Mouse (Mus musculus) cerebellum, adult 9-10 months (tissue): ENCODE measurements around the gene Arhgef2.
A peak's percentile ranks its signal among the peaks of the same experiment; 100 is the strongest.
"Not testable (repeated sequence)": the region's sequence is repeated elsewhere in the genome, so short reads cannot be mapped to it uniquely, and the experiment has no call there.

Experiments
- DNase-seq: peaks from one replicate; pipeline ENCODE4 v3.0.0; 2022

The Arhgef2 gene

DNA sequence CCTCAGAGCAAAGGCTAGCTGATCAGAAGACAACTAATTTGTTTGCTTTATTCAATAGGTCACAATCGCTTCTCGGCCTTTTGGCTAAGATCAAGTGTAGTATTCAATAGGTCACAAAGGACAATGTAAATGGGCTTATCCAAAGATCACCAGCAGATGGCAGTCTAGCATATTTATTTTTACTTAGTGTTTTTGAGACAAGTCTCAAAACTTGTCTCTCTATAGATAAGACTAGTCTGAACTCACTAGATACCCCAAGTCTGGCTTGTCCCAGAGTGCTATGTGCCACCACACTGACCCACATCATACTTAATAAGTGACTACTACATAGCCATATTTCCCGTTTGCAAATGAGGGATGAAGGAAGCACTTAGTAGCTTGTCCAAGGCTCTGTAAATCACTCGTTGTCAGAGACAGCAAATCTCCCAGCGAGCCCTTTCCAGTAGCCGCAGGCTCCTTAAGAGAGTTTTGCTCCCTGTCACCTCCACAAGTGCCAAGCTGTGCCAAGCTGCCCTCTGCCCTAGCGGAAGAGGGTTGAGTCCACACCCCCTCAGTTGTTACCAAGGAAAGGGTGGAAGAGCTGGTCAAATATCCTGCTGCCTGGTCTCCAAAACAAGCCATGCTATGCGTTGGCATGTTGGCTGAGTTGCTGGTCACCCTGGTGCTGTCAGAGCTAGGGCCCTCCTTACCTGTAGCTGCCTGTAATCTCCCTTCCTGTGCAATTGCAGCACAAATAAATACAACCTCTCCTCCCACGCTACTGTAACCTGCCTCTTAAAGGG is 13.6 kb upstream of the Arhgef2 start:
- peak; percentile 77 for DNase-seq

DNA sequence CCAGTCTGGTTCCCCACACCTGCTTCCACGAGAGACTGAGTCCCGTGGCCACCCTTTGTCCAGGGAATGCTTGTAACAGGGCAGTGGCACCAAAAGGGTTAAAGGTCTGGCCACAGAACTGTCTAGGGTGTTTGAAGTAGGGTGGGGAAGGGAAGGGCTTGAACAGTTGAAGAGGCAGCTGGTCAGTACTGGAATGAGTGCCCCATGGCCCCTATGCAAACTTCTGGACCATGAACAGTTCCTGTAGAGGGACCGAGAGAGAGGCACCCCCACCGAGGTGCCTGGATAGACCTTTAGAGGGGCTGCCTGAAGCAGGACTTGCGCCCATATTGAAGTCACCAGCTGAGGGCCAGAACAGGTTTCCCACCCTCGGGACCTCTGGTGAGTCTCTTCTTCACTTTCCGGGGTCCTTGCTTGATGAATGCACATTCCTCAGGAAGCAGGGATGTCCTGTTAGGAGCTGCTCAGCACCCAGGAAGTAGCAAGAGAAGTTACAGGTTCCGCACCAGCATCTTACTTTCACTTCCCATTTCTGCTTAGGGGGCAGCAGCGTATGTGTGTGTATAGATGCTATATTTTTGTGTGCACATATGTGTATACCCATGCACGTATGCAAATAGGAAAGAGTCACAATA is 12.7 kb upstream of the Arhgef2 start:
- no peak for DNase-seq

DNA sequence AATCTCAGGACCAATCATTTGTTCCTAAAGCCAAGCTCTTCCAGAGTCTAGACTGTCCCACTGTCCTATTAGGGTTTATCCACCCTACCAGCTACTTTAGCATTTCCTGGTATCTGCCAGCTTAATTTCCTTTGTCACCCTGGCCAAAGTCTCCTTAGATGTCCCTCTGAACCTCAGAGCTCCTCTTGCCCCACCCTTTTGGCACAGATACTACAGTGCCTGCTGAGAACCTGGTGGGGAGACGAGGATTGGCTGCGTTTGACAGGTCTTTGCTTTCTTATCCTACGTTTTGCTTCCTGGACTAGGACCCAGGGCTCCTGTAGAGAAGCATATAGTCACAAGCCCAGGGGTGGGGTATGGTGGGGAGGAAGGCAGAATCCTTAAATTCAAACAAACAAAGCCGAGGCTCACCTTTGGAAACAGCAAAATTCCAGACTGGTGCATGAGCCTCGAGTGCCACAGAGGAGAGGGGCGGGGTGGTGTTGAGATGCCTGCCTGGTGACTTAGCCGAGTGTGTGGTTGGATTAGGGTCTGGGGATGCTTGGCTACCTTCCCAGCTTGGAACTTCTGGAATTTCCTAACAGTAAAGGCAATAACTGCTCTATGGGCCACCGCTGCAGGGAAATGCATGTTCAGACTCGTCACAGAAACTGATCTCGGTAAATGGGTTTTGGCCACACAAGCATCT is 11.7 kb upstream of the Arhgef2 start:
- DNase-seq: no peak

DNA sequence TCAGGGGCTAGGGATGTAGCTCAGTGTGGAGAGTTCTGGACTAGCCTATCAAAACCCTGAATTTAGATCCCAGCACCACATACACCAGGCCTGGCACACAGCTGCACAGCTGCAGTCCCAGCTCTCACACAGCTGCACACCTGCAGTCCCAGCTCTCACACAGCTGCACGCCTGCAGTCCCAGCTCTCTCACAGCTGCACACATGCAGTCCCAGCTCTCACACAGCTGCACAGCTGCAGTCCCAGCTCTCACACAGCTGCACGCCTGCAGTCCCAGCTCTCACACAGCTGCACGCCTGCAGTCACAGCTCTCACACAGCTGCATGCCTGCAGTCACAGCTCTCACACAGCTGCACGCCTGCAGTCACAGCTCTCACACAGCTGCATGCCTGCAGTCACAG is 9.2 kb upstream of the Arhgef2 start:
- DNase-seq: not testable (repeated sequence)

DNA sequence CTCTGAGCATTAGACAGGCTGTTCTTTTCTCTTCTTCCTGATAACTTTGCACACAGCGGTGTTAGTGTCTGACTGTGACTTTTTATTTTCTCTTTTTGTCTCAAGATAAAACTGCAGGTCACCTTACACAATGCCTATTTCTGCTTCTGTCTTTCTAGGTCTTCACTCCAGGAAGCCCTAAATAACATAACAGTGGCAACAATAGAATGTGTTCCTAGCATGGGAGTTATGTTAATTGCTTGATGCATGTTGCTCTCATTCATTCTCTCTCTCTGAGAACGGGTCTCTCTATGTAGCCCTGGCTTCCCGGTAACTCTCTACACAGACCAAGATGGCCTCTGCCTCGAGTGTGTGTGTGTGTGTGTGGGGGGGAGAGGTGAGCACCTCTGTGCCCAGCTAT is 3.3 kb upstream of the Arhgef2 start:
- DNase-seq: no peak

DNA sequence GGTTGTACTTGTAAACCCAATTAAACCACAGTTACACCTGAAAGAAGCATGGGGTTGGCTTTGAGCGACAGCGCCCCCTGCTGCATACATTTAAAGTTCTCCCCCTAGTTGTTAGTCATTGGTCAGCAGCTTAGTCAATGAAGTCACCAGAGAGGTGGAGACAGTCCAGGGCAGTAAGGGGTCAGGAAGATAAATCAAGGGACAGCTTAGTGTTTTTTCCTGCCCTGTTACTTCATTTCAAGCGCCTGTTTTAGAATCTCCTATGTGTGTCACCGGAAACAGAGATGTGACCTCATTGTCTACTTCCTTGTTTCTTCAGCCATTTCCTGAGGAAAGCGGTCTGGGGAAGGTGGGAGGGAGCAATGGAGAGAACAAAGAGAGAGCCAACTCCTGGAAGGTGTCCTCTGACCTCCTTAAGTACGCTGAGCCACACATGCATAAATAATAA is 2.0 kb upstream of the Arhgef2 start:
- peak; percentile 66 for DNase-seq

DNA sequence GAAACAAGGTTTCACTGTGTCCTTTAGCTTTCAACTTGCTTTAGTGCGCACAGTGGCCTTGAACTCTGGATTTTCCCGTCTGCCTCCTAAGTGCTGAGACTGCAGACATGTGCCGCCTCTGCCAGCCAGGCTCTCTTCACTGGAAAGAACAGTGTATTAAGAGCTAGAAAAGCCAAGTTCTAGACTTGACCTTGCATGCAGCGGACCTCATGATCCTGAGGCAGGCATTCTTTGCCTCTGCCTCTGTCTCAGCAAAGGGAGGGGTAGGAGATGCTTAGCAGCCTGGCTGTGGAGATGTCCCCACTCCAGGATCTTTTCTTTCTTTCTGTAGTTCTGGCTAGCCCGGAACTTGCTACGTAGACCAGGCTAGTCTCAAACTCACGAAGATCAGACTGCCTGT is 903 bp upstream of the Arhgef2 start:
- no peak for DNase-seq

DNA sequence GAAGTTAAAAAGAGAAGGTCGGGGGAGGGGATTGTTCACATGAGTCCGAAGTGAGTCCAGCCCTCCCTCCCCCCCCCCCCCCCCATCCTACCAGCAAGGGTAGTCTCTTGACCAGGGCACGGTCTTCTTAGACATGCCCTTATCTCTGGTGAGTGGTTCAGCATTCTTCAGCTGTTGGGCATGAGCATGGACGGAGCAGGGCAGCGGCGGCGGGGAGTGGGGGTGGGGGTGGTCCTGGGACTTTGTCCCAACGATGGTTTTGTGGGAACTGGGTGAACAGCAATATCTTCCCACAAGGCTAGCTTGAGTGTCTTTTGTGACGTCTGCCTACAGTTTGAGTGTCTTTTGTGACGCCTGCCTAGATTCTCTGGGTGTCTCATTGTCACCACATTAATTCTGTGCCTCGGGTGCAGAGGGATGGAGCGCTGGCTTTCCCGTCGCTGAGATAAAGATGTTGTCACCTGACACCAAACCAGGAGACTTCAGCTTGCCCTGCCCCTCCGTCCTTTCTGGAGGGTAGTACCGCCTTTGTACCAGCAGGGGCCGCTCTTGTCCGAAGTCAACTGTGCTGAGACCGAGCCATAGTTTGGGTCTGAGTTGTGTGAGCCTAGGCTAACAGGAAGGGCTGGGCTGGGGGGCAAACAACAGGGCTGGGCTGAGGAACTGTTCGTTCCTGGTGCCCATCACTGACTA is 1.4 kb downstream of the Arhgef2 start:
- DNase-seq: peak; percentile 95

DNA sequence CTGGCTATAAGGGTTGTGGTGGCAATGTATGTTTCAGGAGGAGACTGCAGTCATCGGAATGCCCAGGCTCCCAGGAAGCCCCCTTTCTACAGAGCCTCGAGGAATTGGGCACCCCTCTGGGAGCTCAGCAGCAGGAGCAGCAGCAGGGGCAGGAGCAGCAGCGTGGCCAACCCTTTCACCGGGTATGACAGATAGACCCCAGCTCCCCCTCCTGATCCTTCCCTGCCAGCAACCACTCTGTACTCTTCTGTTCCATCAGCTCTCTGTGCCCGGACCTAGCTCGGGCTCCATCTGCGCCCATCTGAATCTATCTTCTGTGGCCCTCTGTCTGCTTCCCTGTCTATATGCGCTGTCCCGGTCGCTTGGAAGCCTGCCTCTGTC is 2.0 kb downstream of the Arhgef2 start:
- peak; percentile 29 for DNase-seq

DNA sequence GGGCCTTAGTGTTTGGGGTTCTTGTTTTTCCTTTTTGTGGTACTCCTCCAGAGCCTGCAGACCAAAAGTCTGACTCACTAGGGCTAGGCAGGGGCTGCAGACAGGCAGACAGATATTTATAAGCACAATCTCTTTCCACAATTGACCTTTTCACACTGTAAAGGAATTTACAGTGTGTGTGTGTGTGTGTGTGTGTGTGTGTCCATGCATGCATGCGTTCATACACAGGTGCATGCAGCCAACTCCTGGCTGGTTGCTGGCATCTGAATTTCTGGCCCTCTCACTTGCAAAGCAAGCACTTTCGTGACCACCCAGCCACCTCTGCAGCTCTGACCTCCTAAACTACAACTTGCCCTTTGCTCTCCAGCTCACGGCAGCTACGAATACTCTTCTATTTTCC is 3.3 kb downstream of the Arhgef2 start:
- DNase-seq: no peak

DNA sequence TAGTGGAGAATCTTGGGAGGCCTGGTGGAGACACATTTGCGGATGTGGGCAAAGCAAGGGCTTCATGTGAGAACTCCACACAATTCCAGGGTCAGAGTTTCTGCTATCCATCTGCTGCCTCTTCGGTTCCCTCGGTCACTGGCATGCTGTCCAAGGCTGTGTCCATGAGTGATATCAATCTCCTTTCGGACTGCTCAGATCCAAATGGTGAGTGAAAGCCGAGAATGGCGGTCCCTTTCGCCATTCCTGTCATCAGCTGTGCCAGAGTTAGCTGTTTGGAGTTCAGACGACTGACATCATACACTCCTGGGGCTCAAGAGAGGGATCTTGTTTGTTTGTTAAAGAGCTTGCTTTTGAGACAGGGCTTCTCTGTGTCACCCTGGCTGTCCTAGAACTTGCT is 8.7 kb downstream of the Arhgef2 start:
- DNase-seq: no peak

DNA sequence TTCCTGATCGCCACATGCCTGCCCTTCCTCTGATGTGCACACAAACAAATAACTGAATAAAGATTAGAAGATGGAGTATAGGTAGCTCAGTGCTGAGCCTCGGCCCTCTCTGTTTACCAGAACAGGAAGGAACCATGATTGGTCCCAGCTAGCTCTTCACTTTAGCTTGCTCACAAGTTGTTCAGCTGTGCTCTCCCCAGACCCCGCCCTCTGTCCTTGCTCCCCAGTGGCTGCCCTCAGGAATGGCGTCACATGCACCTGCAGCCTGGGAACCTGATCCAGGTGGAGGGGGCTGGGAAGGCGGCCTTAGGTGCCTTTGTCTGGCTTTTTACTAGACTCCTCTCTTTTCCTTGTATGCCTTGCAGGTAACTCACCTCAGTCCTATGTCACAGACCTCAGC is 9.4 kb downstream of the Arhgef2 start:
- DNase-seq: peak; percentile 57

DNA sequence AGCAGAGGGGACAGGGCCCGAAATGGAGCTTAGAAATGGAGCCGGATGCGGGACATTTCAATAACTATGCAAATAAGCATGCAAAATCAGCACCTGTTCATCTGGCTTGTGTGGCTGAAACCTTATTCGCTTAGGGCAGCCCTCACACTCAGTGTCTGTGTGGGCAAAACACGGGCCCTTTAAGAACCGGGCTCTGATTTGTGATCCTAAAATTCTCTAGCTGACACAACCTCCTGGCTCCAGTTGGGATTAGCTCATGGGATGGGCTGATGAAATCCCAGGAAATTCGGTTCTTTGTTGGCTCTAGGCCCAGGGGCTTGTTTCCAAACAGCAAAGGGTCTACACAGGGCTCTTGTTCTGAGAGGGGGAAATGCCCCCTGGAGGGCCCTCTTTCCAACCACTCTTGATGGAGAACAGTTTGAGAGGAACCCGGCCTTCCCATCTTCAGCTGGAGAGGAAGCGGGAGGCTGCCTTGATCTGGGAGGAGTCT is 10.2 kb downstream of the Arhgef2 start:
- DNase-seq: peak; percentile 86

DNA sequence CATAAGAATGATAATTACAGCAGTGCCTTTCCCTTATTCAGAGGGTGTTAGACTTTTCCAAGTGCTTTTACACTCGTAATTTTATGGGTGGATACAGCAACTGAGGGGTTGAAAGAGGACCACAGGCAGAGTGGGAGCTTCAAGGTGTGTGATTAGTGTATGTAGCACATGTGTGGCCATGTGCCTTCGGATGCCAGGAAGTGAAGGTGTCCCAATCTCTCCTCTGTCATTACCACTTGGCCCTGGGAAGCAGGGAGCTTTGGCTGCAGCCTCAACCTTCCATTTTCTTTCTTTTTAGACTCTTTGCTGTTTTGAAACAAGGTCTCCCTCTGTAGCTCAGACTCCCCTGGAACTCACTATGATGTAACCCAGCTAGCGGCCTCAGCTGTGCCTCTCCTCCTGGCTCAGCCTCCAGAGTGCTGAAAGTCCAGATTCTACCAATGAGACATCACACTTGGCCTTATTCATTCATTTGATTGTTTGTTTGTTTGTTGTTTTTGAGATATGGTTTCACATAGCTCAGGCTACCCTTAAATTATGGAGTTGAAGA is 11.3 kb downstream of the Arhgef2 start:
- peak; percentile 54 for DNase-seq

DNA sequence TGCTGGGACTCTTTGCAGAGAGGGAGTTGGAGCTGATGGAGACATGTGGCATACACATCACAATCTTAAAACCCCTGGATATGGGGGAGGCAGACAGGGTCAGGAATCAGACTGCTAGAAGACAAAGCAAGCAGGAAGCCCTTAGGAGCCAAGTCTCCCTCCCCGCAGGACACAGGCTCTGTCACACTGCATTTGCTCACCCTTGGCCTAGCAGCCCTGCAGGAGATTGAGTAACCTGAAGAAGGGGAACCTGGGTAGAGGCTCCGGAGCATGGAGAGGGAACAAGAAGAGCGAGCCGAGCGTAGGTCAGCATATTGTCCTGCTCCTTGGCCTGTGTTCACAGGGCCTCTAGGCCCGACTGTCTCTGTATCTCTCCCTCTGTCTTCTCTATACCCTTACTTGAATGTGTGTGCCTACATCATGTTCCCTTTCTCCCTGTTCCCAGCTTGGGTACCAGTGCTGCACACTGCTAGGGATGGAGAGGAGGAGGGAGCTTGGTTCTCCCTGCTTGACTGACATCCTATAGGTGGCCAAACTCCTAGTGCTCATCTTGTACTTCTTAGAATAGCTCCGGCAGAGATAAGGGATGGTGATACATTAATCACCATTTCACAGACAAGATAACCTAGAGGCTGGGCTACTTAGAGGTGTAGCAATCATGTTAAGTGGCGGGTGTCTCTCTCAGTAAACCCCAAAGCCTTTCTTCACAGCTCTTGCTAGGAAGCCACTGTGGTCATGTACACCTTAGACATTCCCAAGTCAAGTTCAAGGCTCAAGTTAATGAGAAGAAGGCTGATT is 12.5 kb downstream of the Arhgef2 start:
- peak; percentile 53 for DNase-seq

DNA sequence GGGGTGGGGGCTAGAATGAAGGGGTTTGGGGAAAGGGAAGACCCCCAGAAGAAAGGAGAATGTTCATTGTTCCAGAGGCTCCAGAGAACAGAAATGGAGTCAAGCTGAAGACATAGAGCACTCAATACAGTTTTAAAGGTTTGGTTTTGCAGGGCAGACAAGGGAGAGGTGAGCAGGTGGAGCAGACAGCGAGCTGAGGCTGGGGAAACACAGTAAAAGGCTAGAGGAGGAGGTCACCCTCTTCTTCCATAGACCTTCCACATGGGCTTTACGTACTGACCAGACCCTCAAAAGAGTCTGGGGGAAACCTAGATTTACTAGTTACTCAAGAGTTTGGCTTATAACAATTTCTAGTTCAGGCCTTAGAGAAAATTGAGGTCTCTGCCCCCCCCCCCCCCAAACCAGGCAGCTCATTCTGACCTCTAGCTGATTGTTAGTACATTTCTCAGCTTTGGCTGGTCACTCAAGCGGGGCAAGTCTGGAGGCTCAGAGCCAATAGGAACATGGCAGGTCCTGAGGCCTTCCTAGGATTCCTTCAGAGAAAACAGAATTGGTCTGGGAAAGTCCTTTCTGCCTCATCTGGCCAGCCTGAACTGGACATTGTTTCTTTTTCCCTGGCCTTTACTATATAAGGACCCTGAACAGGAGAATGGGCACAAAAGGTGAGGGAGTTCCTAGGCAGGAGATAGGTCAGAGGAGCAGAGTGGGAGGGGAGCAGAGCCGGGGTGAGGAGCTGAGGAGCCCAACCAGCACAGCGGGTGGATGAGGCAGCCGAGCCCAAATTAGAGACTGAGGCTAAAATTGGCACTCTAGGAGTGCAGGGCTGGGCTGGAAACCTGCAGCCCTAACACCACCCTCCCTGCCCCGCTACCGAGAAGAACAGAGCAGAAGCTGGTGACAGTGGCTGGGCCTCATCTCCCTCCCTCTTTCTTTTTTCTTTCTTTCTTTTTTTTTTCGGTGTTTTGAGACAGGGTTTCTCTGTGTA is 13.6 kb downstream of the Arhgef2 start:
- DNase-seq: peak; percentile 76

DNA sequence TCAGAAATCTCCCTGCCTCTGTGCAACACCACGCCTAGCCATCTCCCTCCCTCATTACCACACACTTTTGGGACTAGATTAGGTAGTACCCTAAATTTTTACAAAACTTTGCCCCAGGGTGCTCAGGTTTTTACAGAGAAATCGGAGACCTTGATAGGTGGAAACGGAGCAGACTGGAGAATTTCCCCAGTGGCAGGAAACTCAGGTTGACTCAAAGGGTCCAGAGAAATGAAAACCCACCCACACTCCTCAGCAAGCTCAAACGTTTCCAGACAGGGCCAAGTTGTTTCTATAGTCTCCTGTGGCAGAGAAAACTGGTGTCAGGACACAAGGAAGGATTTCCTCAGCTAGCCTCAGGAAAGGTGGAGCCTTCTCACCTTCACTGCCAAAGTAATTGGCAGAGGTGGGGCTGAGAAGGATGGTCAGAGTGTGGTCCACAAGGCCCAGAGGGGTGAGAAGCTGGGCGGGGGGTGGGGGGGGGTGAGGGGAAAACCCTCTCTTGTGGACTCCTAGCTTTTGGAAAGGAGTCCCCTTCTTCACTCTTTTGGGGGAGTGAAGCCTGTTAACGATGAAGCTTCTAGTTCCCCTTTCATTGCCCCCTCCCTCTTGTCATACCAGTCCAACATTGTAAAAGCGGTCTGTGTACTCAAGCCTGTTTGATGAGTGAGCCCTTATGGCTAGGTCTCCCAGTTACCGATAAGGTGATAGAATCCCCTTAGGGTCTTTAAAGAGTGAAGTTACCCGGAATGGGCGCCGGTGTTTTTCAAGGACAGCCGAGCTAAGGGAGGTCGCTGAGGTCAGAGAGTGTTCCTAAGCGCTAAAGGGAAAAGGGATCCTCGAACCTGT is 14.6 kb downstream of the Arhgef2 start:
- DNase-seq: no peak

DNA sequence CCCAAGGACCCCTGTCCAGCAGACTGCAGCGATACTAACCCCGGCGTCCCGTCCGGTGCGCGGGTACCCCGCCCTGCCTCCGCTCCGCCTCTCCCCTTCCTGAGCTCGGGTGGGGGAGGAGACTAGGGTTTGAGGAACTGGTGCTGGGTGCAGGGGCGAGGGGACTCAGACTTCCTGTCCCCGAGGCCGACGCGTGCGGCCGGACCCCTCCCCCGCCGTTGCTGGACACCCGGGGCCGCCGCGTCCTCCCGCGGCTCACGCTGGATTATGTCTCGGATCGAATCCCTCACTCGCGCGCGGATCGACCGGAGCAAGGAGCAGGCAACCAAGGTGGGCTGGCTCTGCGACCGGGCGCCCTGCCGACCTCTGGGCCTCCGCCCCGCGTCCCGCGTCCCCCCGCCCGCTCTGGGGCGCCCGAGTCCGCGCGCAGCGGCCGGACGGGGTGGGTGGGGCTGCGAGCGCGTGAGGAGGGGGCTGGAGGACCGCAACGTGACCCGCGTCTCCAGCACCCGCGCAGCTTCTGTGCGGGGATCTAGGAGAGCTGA is 15.3 kb downstream of the Arhgef2 start:
- DNase-seq: peak; percentile 73

DNA sequence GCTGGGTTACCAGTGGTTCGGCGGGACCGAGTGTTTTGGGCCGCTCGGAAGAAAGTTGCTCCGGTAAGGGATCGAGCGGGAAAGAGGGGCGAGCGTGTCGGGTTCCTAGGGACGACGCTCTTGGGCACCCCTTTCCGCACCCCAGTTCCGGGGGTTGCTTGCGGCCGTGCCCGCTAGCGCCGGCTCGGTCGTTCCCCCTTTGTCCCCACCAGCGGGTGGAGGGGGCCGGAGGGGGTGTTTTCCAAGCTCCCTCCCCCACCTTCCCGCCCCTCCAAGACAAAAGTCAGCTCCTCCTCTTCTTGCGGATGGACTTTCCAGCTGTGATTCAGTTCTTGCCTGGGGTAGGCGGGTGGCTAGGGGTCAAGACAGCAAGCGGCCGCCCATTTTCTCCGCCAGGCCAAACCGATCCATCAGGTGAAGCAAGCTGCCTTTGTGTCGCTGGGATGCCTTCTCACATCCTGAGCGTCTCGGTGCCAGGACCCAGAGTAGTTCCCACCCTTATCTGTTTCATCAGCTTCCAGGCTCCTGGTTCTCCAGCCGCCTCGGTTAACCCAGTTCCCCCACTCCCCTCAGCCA is 15.9 kb downstream of the Arhgef2 start:
- DNase-seq: no peak
